Mouse (Mus musculus) lung, postnatal 0 days (tissue): ENCODE measurements around the gene Dchs1. TPM values are rescaled to one million over a fixed set of nuclear protein-coding genes. Genes with fewer than 3 reads are reported as not detected.

Source experiments
- ATAC-seq: fragments of 200-750 bp; cut with Nextera tagmentation; 2 replicates; pipeline ENCODE4 v1.8.0; 2017; ENCODE audit warnings: moderate library complexity
- DNase-seq: peaks from one replicate; pipeline ENCODE4 v3.0.0-alpha.2; 2016; ENCODE audit warnings: low spot score
- H3K27ac ChIP-seq: fragments of 300-500 bp; sonication (generic); 2 replicates; pipeline ENCODE4 v1.5.1; 2014; ENCODE audit warnings: antibody characterized with exemption, mild to moderate bottlenecking, low read length, mixed read lengths
- H3K27me3 ChIP-seq: fragments of 300-500 bp; sonication (generic); replicated peaks from 2 replicates; pipeline ENCODE4 v1.6.1; 2014; ENCODE audit warnings: low read length, mixed read lengths; ENCODE audit not compliant: insufficient read depth
- H3K36me3 ChIP-seq: fragments of 300-500 bp; sonication (generic); 2 replicates; pipeline ENCODE4 v1.6.1; 2014; ENCODE audit warnings: low read length, mixed read lengths; ENCODE audit not compliant: insufficient read depth
- H3K4me1 ChIP-seq: fragments of 300-500 bp; sonication (generic); 2 replicates; pipeline ENCODE4 v1.6.1; 2014; ENCODE audit warnings: antibody characterized with exemption, low read depth, low read length, mixed read lengths; ENCODE audit not compliant: insufficient read depth
- H3K4me2 ChIP-seq: fragments of 300-500 bp; sonication (generic); replicated peaks from 2 replicates; pipeline ENCODE4 v1.6.1; 2014; ENCODE audit warnings: low read depth, mild to moderate bottlenecking, low read length, moderate library complexity, mixed read lengths
- H3K4me3 ChIP-seq: fragments of 300-500 bp; sonication (generic); 2 replicates; pipeline ENCODE4 v1.5.1; 2014; ENCODE audit warnings: low read depth, low read length
- H3K9ac ChIP-seq: fragments of 300-500 bp; sonication (generic); replicated peaks from 2 replicates; pipeline ENCODE4 v1.6.1; 2014; ENCODE audit warnings: low read depth, mild to moderate bottlenecking
- H3K9me3 ChIP-seq: fragments of 300-500 bp; sonication (generic); 2 replicates; pipeline ENCODE4 v1.6.1; 2016; ENCODE audit warnings: low read length, mixed read lengths
- CTCF ChIP-seq: IDR thresholded peaks from 2 replicates; pipeline ENCODE4 v1.5.1; 2016; ENCODE audit warnings: antibody characterized with exemption, mild to moderate bottlenecking
- EP300 ChIP-seq: IDR thresholded peaks from 2 replicates; pipeline ENCODE4 v1.6.1; 2016; ENCODE audit warnings: antibody characterized with exemption, mild to moderate bottlenecking, control low read depth
- WGBS: fragments of 180-500 bp; shearing (Covaris S2); extraction: QIAGEN DNeasy Blood & Tissue Kit; methylation state at CpG from one replicate; pipeline ENCODE4 v1.1.7; 2014; 5-methylcytosine and 5-hydroxymethylcytosine counted together
- polyA plus RNA-seq: library from polyadenylated mRNA; unstranded; fragments of >200 nt; fragmentation: Nextera tagmentation; extraction: Ambion mirVana; gene quantifications from 2 replicates; pipeline ENCODE4 v1.2.1, GENCODE M21; 2015

Gene Dchs1
- polyA plus RNA-seq, 1 experiment from 2014 or later, result 3.0 TPM

DNA sequence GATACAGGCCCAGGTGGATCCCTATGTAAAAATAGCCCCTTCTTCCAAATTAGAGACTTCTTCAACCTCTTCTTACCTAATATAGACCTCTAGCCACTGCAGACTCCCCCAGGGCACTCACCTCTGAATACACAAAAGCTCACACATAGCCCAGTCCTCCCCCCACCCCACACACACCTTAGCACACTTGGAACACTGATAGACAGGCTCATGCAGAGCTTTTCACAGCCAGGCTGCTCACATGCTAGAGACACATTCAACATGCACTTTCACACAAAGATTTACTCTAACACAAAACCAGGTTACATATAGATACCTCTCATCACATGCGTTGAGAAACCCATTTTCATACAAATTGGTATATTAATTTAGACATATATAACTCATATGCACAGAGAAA is 10.1 kb downstream of the Dchs1 start:
- no peak for TF ChIP-seq CTCF
- TF ChIP-seq EP300, result no peak
- H3K27ac ChIP-seq, result no peak overlapping the region
- H3K4me3 ChIP-seq, result no peak overlapping the region
- H3K4me2 ChIP-seq, result 0 out of 2 replicates have a peak overlapping the region, but pooled peaks have one; percentile 37
- ATAC-seq (no peak), DNase-seq (no peak)
- peaks cover 10% of the 10 kb centered on the region; the same call in 1 of the 2 replicates for H3K4me1 ChIP-seq
- no peak overlapping the region for H3K9ac ChIP-seq
- 81% methylated on average over 1 of the region's 1 CpGs for WGBS
- no peaks in the 10 kb centered on the region for H3K36me3 ChIP-seq
- no peaks in the 10 kb centered on the region for H3K9me3 ChIP-seq
- H3K27me3 ChIP-seq, result no peaks in the 10 kb centered on the region

DNA sequence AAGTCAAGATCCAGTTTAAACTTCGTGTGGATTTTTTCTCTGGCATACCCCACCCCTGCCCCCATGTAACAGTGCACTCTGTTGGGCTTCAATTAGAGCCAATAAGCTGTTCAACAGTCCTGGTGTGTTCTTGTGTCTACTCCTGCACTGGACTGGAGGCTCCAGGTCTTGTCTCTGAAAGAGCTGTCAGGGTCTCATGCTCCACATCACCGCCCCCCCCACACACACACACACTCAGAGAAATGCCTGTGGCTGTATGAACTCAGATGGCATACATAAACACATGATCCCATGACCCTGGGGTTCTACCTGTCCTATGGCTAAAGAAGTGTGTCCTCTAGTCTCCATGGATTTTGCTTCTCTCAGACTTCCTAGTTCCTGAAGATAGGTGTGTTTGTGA is 11.4 kb downstream of the Dchs1 start:
- WGBS, result 81% methylated on average over 2 of the region's 2 CpGs
- peaks cover 10% of the 10 kb centered on the region; the same call in 1 of the 2 replicates for H3K4me1 ChIP-seq
- no peaks in the 10 kb centered on the region for H3K36me3 ChIP-seq
- no peak overlapping the region for H3K27ac ChIP-seq
- TF ChIP-seq CTCF (no peak), EP300 (no peak)
- no peaks in the 10 kb centered on the region for H3K9me3 ChIP-seq
- ATAC-seq, result no peak
- H3K4me3 ChIP-seq, result no peak overlapping the region
- no peak overlapping the region for H3K9ac ChIP-seq
- no peak for DNase-seq
- H3K27me3 ChIP-seq, result no peaks in the 10 kb centered on the region
- no peak overlapping the region for H3K4me2 ChIP-seq

- Histone ChIP-seq H3K9me3 (no peaks in the 10 kb centered on the region), H3K4me1 (peaks cover 10% of the 10 kb centered on the region; the same call in 1 of the 2 replicates), H3K4me2 (no peak overlapping the region), H3K27me3 (no peaks in the 10 kb centered on the region), H3K27ac (no peak overlapping the region), H3K9ac (no peak overlapping the region), H3K4me3 (no peak overlapping the region), H3K36me3 (no peaks in the 10 kb centered on the region)
- ATAC-seq (peak; percentile 30), DNase-seq (peak; percentile 70)
- TF ChIP-seq EP300, result no peak
- TF ChIP-seq CTCF, result no peak
- WGBS, result 60% methylated on average over 8 of the region's 8 CpGs
Observed at GRCm38 (mm10) chr7:105774661-105775060, 12.8 kb downstream of the Dchs1 start.

DNA sequence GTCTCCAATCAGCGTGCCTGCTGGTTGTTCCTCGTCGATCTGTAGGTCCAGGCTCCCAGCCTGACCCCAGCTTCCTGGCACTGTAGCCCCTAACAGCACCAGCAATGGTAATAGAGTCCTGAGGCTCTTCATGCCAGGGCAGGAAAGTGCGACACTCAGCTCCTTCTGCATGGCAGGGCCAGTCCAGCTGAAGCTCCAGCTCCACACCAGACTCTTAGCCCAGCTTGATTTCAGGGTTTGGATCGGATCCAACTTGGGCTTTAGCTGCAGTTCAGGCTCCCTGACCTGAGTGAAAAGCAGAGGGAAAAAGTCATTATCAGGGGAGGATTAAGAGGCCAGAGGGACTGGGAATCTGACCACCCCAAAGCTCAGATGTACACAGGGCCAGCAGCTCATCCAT is 14.4 kb downstream of the Dchs1 start:
- Histone ChIP-seq H3K9ac (no peak overlapping the region), H3K4me1 (peaks cover 5% of the 10 kb centered on the region; the same call in 1 of the 2 replicates), H3K4me2 (no peak overlapping the region), H3K27me3 (no peaks in the 10 kb centered on the region), H3K36me3 (no peaks in the 10 kb centered on the region), H3K9me3 (no peaks in the 10 kb centered on the region), H3K27ac (no peak overlapping the region), H3K4me3 (no peak overlapping the region)
- DNase-seq (no peak), ATAC-seq (no peak)
- TF ChIP-seq CTCF, result no peak
- TF ChIP-seq EP300, result no peak
- 67% methylated on average over 5 of the region's 5 CpGs for WGBS

DNA sequence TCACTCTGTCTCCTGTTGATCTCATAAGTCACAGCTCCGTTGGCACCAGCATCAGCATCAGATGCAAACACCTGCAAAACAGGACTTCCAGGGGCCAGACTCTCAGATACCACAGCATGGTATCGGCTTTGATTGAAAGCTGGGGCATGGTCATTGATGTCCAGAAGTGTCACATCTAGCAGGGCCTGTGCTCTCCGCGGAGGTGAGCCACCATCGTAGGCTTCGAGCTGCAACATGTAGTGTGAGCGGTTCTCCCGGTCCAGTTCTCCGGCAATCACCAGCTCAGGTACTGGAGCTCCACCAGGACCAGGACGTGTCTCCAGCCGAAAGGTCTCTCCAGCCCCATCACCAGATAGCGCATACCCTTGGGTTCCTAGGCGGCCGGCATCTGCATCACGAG is 15.1 kb downstream of the Dchs1 start:
- H3K4me3 ChIP-seq, result no peak overlapping the region
- no peaks in the 10 kb centered on the region; the same call in 1 of the 2 replicates for H3K4me1 ChIP-seq
- WGBS, result 95% methylated on average over 15 of the region's 15 CpGs
- ATAC-seq (no peak), DNase-seq (no peak)
- no peak overlapping the region for H3K9ac ChIP-seq
- H3K4me2 ChIP-seq, result no peak overlapping the region
- no peak overlapping the region for H3K27ac ChIP-seq
- no peak for TF ChIP-seq EP300
- no peak for TF ChIP-seq CTCF
- no peaks in the 10 kb centered on the region for H3K36me3 ChIP-seq
- H3K27me3 ChIP-seq, result no peaks in the 10 kb centered on the region
- no peaks in the 10 kb centered on the region for H3K9me3 ChIP-seq

GRCm38 (mm10) chr7:105769959-105770358 is 17.5 kb downstream of the Dchs1 start:
- Histone ChIP-seq H3K4me3 (no peak overlapping the region), H3K4me1 (no peaks in the 10 kb centered on the region), H3K36me3 (0 out of 2 replicates have a peak, but pooled peaks cover 3% of the 10 kb centered on the region), H3K27me3 (no peaks in the 10 kb centered on the region), H3K9ac (no peak overlapping the region), H3K9me3 (no peaks in the 10 kb centered on the region), H3K4me2 (no peak overlapping the region), H3K27ac (no peak overlapping the region)
- DNase-seq, result no peak
- WGBS, result 81% methylated on average over 3 of the region's 3 CpGs
- ATAC-seq, result no peak
- TF ChIP-seq EP300, result no peak
- no peak for TF ChIP-seq CTCF

- H3K36me3 ChIP-seq, result 0 out of 2 replicates have a peak, but pooled peaks cover 13% of the 10 kb centered on the region
- 10% methylated on average over 6 of the region's 6 CpGs for WGBS
- no peaks in the 10 kb centered on the region for H3K27me3 ChIP-seq
- H3K27ac ChIP-seq, result 0 out of 2 replicates have a peak overlapping the region, but pooled peaks have one; percentile 21
- ATAC-seq (peak; percentile 74), DNase-seq (peak; percentile 36)
- no peak overlapping the region for H3K4me2 ChIP-seq
- no peaks in the 10 kb centered on the region for H3K9me3 ChIP-seq
- no peaks in the 10 kb centered on the region for H3K4me1 ChIP-seq
- TF ChIP-seq EP300, result peak; percentile 29; the same call in 1 of the 2 replicates
- no peak for TF ChIP-seq CTCF
- no peak overlapping the region for H3K4me3 ChIP-seq
- H3K9ac ChIP-seq, result no peak overlapping the region
Observed at GRCm38 (mm10) chr7:105767729-105768165, 19.7 kb downstream of the Dchs1 start.
